Comparison of ENCODE assay signal across 16 mouse cellular contexts in the genomic region with DNA sequence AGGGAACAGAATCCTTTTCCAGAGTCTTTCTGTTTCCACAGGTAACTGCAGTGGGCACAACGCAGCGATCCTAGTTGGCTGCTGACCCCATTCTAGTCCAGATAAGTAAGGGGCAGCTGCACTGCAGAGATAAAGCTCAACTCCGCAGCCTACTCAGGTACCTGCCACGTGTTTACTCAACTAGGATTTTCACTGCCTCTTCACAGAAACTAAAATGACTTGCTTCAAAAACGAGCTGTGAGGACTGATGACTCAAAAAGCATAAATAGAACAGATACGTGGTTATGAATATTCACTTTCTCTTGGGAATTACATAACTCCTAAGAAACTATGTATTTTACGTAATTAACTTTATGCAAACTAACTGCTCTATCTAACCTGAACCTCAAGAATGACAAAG. TPM values are rescaled to one million over a fixed set of nuclear protein-coding genes. Genes with fewer than 3 reads are reported as not detected.
DNase-seq lines count a peak whose midpoint lies in the region; ATAC-seq and TF ChIP-seq lines count a peak whose summit lies in the region.
"Had no signal": no experiment of that assay in that cellular context is flagged by ENCODE, and none has a peak within 500 bp of the region (broad histone marks: within the 10 kb centered on the region; RNA-seq: fewer than 3 reads in every experiment).

No protein-coding gene starts in this region.

- peak; percentile 88 for ATAC-seq in heart, embryonic 12.5 days (ENCODE audit: insufficient number of reproducible peaks, low FRiP score)
- peak; percentile 98 for ATAC-seq in liver, embryonic 13.5 days (ENCODE audit: low read depth)
- ATAC-seq: midbrain, embryonic 16.5 days had no signal

- no peaks in the 10 kb centered on the region for H3K9me3 ChIP-seq in heart, embryonic 12.5 days (replicated peaks)
- no peaks in the 10 kb centered on the region for H3K9me3 ChIP-seq in ES-Bruce4 (replicated peaks; ENCODE audit: control insufficient read depth, insufficient read depth, low read length, poor library complexity, severe bottlenecking)
- no peaks in the 10 kb centered on the region for H3K9me3 ChIP-seq in liver, embryonic 13.5 days (replicated peaks)
- H3K9me3 ChIP-seq in hindbrain, embryonic 10.5 days: no peaks in the 10 kb centered on the region
- H3K9me3 ChIP-seq: hindbrain, embryonic 13.5 days; limb, embryonic 13.5 days; neural tube, embryonic 13.5 days had no signal

- no peak for TF ChIP-seq EP300 in ES-Bruce4 (IDR thresholded peaks at IDR 0.05; ENCODE audit: insufficient read depth, low read depth, low read length)

- H3K4me3 ChIP-seq in heart, embryonic 12.5 days: no peak overlapping the region
- no peak overlapping the region for H3K4me3 ChIP-seq in ES-Bruce4 (ENCODE audit: low read depth, low read length)
- H3K4me3 ChIP-seq in cortical plate, adult 2 months (ENCODE audit: insufficient read depth, low read length): no peak overlapping the region
- no peak overlapping the region for H3K4me3 ChIP-seq in liver, embryonic 13.5 days (replicated peaks)
- H3K4me3 ChIP-seq in hindbrain, embryonic 10.5 days: no peak overlapping the region
- H3K4me3 ChIP-seq: heart, adult 2 months; hindbrain, embryonic 13.5 days; limb, embryonic 13.5 days; neural tube, embryonic 13.5 days had no signal

- no peak for TF ChIP-seq CTCF in ES-Bruce4 (IDR thresholded peaks at IDR 0.05; ENCODE audit: low read depth, low read length)
- no peak for TF ChIP-seq CTCF in cortical plate, adult 2 months (IDR thresholded peaks at IDR 0.05; ENCODE audit: extremely low read depth, insufficient read depth, low read length)

- peaks cover 62% of the 10 kb centered on the region for H3K36me3 ChIP-seq in heart, embryonic 12.5 days
- H3K36me3 ChIP-seq in ES-Bruce4 (ENCODE audit: control insufficient read depth, insufficient read depth, low read length, poor library complexity, severe bottlenecking): peaks cover 30% of the 10 kb centered on the region
- H3K36me3 ChIP-seq in liver, embryonic 13.5 days: peaks cover 54% of the 10 kb centered on the region
- H3K36me3 ChIP-seq in hindbrain, embryonic 10.5 days: peaks cover 99% of the 10 kb centered on the region

- intact Hi-C loops in heart, postnatal 25 days (cut with DNase I): no loop called here

- H3K9ac ChIP-seq in heart, embryonic 12.5 days: no peak overlapping the region
- H3K9ac ChIP-seq in ES-Bruce4 (ENCODE audit: low read depth, poor library complexity, severe bottlenecking): no peak overlapping the region
- 0 out of 2 replicates have a peak overlapping the region, but pooled peaks have one; percentile 40 for H3K9ac ChIP-seq in liver, embryonic 13.5 days
- H3K9ac ChIP-seq: hindbrain, embryonic 13.5 days; limb, embryonic 13.5 days; neural tube, embryonic 13.5 days had no signal

- no peaks in the 10 kb centered on the region for H3K4me1 ChIP-seq in heart, embryonic 12.5 days (replicated peaks)
- H3K4me1 ChIP-seq in ES-Bruce4 (ENCODE audit: control insufficient read depth, insufficient read depth, low read length): no peaks in the 10 kb centered on the region
- peaks cover 2% of the 10 kb centered on the region; the same call in 1 of the 2 replicates for H3K4me1 ChIP-seq in cortical plate, adult 2 months (ENCODE audit: control insufficient read depth, insufficient read depth, low read length)
- peaks cover 23% of the 10 kb centered on the region for H3K4me1 ChIP-seq in liver, embryonic 13.5 days (replicated peaks)
- no peaks in the 10 kb centered on the region for H3K4me1 ChIP-seq in hindbrain, embryonic 10.5 days (replicated peaks)
- H3K4me1 ChIP-seq: hindbrain, embryonic 13.5 days; limb, embryonic 13.5 days; neural tube, embryonic 13.5 days had no signal

- no peak for DNase-seq in heart, postnatal 25 days (ENCODE audit: low spot score)
- peak; percentile 68 for DNase-seq in liver, embryonic 13.5 days
- no peak for DNase-seq in neural tube, embryonic 10.5 days (ENCODE audit: extremely low spot score, low spot score)
- no peak for DNase-seq in retina, postnatal 1 day
- DNase-seq in hindbrain, embryonic 10.5 days (ENCODE audit: low spot score): no peak
- DNase-seq: B cell, adult 2 months; heart, adult 2 months; lung, postnatal 36 days; thymus, postnatal 25 days had no signal

- H3K27me3 ChIP-seq in heart, embryonic 12.5 days (replicated peaks): no peaks in the 10 kb centered on the region
- H3K27me3 ChIP-seq in ES-Bruce4 (ENCODE audit: control insufficient read depth, insufficient read depth, low read length, poor library complexity, severe bottlenecking): no peaks in the 10 kb centered on the region
- no peaks in the 10 kb centered on the region for H3K27me3 ChIP-seq in liver, embryonic 13.5 days
- no peaks in the 10 kb centered on the region for H3K27me3 ChIP-seq in hindbrain, embryonic 10.5 days (ENCODE audit: insufficient read depth, poor library complexity, severe bottlenecking)
- H3K27me3 ChIP-seq: hindbrain, embryonic 13.5 days; limb, embryonic 13.5 days; neural tube, embryonic 13.5 days had no signal

- WGBS in heart, embryonic 12.5 days: 77% methylated on average over 7 of the region's 7 CpGs
- 42% methylated on average over 7 of the region's 7 CpGs for WGBS in liver, embryonic 13.5 days (ENCODE audit: insufficient replicate concordance)
- 89% methylated on average over 7 of the region's 7 CpGs for WGBS in hindbrain, embryonic 10.5 days

- no peak overlapping the region for H3K4me2 ChIP-seq in heart, embryonic 12.5 days
- H3K4me2 ChIP-seq in liver, embryonic 13.5 days: peak overlapping the region; percentile 48
- H3K4me2 ChIP-seq: hindbrain, embryonic 13.5 days; limb, embryonic 13.5 days; neural tube, embryonic 13.5 days had no signal

- H3K27ac ChIP-seq in heart, embryonic 12.5 days (ENCODE audit: poor library complexity, severe bottlenecking): no peak overlapping the region
- peak overlapping the region; percentile 70 for H3K27ac ChIP-seq in ES-Bruce4 (ENCODE audit: insufficient read depth, low read length)
- H3K27ac ChIP-seq in cortical plate, adult 2 months (ENCODE audit: insufficient read depth, low read length): peak overlapping the region; percentile 60
- peak overlapping the region; percentile 77 for H3K27ac ChIP-seq in liver, embryonic 13.5 days
- no peak overlapping the region for H3K27ac ChIP-seq in hindbrain, embryonic 10.5 days
- H3K27ac ChIP-seq: heart, adult 2 months; hindbrain, embryonic 13.5 days; limb, embryonic 13.5 days; neural tube, embryonic 13.5 days had no signal

- TF ChIP-seq POLR2A in ES-Bruce4 (IDR thresholded peaks at IDR 0.05; ENCODE audit: insufficient read depth, low read length): no peak
- no peak for TF ChIP-seq POLR2A in cortical plate, adult 2 months (IDR thresholded peaks at IDR 0.05; ENCODE audit: extremely low read depth, insufficient read depth, low read length)

RNA-seq across cellular contexts. Expression of gene Kdm3a, which starts 22.8 kb away (rescaled TPM):
- polyA plus RNA-seq in heart, embryonic 12.5 days (2016; fragmentation: Nextera tagmentation; extraction: Ambion mirVana): 48.5 and 51.7 TPM in 2 replicates
- 10 to 100 TPM; 16.4 to 20.9 TPM for total RNA-seq in heart, postnatal 25 days (2021)
- 42.6 and 49.3 TPM in 2 replicates for polyA plus RNA-seq in ES-Bruce4 (2011; ENCODE audit: insufficient read depth, insufficient read length, low read depth, missing spikeins)
- 34.8 and 35.8 TPM in 2 replicates for polyA plus RNA-seq in cortical plate, adult 2 months (2012; rRNA removed)
- polyA plus RNA-seq in liver, embryonic 13.5 days (2015; fragmentation: Nextera tagmentation; extraction: Ambion mirVana): 10.5 and 15.2 TPM in 2 replicates
- 69.3 and 79.8 TPM in 2 replicates for polyA plus RNA-seq in hindbrain, embryonic 10.5 days (2016; fragmentation: Nextera tagmentation; extraction: Ambion mirVana)

Comparison
In these comparisons a context has a peak if more than half of its experiments do, and no peak if none do; other contexts are left out.
1. H3K27ac ChIP-seq: peak in ES-Bruce4 (single experiment), cortical plate, adult 2 months (single experiment) and liver, embryonic 13.5 days (single experiment); none in heart, embryonic 12.5 days (single experiment) and hindbrain, embryonic 10.5 days (single experiment).